Mouse (Mus musculus) embryonic stem cell, embryonic (primary cell): ENCODE results near the gene Cdca7l.
"Not testable (repeated sequence)": the region's sequence is repeated elsewhere in the genome, so short reads cannot be mapped to it uniquely, and the experiment has no call there.

Experiments used
- CTCF ChIA-PET, 4 experiments: fragments of 300-600 bp in 2 of 4; fragments of 350-600 bp in 2 of 4; sonication (Branson Sonifier 250); formaldehyde crosslinking; loops; one replicate each; lab custom pipeline; 2022; ENCODE audit warnings: inconsistent platforms in 2 of 4; lab: Charles Lee
- POLR2A ChIA-PET, 4 experiments: fragments of 300-600 bp in 2 of 4; fragments of 350-600 bp in 2 of 4; sonication (Branson Sonifier 250); formaldehyde crosslinking; loops; one replicate each; lab custom pipeline; 2022; ENCODE audit warnings: antibody characterized with exemption in 4 of 4, inconsistent platforms in 1 of 4; lab: Charles Lee

Cdca7l gene

DNA sequence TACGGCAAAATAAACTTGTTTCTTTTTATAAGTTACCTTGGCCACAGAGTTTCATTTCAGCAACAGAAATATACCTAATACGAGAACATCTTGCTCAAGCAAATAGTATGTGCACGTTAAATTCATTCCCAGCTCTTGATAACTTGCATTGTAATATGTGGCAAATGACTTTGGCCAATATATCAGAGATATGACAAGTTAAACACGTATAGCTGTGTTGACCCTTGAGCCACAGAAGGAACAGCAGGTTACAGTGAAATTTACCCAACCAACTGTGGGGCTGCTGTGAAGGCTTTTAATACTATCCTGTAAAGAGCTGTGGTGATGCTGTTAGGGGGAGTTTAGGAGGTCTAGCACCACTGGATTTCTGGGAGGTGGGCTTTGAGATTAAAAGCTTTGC is 96.7 kb downstream of the Cdca7l start:
- POLR2A ChIA-PET, CTCF ChIA-PET: not testable (repeated sequence)

DNA sequence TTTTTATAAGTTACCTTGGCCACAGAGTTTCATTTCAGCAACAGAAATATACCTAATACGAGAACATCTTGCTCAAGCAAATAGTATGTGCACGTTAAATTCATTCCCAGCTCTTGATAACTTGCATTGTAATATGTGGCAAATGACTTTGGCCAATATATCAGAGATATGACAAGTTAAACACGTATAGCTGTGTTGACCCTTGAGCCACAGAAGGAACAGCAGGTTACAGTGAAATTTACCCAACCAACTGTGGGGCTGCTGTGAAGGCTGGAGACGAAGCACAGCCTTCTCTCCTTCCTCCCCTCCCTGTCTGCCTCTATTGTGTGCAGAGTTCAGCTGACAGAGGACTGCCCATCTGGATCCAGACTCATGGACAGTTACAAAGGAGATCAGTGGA is 97.3 kb downstream of the Cdca7l start:
- POLR2A ChIA-PET, CTCF ChIA-PET: not testable (repeated sequence)

DNA sequence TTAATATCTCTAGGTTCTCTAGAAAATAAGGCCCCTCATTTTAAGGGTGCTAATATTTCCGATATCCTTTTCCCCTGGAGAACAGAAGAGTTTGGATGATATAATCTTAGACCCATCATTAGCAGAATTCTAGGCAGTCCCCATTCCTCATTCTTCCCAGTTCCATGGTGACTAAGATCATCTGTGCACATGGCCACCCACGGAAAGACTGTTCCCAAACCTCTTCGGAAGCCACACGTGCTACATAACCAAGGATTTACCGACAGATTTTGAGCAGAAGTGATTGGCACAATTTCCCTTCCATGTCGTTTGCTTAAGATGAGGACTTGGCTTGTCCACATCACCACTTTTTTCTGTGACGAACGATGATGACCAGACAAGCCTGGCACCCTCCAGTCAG is 99.6 kb downstream of the Cdca7l start:
- CTCF ChIA-PET = no interaction called here
- POLR2A ChIA-PET = interaction anchor here in 1 of 4 experiments (0.6 kb wide), 1 partner anchor 91 kb away, joined by 3 read pairs; no protein-coding TSS in a partner anchor

DNA sequence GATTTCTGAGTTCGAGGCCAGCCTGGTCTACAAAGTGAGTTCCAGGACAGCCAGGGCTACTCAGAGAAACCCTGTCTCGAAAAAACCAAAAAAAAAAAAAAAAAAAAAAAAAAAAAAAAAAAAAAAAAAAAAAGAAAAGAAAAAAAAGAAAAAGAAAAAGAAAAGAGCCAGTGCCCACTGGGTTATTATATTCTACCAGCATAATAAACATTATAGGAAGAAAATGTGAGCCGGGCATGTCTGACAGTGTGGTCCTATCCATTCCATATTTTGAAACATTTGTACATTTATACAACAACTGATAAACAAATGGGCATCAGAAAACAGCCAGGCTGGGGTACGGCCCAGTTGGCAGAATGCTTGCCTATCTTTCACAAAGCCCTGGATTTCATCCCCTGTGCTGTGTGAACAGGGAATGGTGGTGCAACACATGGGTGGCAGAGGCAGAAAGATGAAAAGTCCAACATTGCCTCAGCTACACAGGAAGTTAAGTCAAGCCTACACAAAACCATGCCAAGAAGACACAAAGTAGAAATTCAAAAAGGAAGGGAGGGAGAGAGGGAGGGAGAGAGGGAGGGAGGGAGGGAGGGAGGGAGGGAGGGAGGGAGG is 101.2 kb downstream of the Cdca7l start:
- POLR2A ChIA-PET, CTCF ChIA-PET: not testable (repeated sequence)

DNA sequence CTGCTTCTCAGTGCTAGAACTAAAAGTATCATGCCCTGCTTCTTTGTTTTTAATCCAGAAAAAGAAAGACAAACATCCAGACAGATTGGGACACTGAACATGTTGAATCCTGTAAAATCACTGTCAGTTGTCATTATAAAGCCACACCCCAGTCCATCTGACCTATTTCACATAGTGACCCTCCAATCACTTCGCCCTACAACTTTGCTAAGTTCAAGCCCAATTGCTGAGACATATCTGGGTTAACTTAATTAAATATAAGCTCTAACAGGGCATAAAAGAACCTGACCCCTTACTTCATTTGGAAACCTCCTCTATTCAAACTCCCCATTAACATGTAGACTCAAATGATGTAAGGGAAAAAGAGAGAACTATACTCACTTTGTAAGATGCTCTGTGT is 107.3 kb downstream of the Cdca7l start:
- ChIA-PET CTCF (no interaction called here), POLR2A (no interaction called here)

DNA sequence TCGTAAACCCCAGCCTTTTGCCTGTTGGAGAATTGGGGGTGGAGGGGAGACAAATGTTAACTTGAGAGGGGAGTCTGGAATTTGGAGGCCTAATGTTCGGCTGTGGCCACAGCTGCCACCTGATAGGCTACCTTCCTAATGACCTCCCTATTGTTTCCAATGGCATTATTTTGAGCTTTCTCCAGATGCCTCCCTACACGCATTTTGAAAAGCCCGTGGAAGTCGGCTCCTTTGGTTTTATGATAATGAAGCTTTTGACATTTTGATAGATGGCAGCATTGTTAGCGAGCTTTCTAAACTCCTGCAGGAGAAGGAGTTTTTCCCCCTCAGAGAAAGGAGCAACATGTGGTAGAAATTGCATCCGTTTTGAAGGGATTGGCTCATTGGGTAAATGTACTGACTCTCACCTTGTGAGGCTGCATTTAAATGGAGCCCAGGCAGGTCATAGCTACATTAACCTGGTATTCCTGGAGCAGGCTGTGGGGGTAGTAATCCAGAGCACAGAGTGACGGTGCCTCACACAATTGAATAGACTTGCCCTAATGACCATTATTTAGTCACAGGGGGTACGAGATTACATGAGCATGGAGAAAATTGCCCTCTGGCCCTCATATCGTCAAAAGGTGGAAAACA is 110.6 kb downstream of the Cdca7l start:
- CTCF ChIA-PET = interaction anchor here in 3 of 4 experiments (0.6 to 0.9 kb wide), 3 partner anchors 145 to 526 kb away, joined by 3 to 5 read pairs (median 3); no protein-coding TSS in a partner anchor
- POLR2A ChIA-PET = no interaction called here

DNA sequence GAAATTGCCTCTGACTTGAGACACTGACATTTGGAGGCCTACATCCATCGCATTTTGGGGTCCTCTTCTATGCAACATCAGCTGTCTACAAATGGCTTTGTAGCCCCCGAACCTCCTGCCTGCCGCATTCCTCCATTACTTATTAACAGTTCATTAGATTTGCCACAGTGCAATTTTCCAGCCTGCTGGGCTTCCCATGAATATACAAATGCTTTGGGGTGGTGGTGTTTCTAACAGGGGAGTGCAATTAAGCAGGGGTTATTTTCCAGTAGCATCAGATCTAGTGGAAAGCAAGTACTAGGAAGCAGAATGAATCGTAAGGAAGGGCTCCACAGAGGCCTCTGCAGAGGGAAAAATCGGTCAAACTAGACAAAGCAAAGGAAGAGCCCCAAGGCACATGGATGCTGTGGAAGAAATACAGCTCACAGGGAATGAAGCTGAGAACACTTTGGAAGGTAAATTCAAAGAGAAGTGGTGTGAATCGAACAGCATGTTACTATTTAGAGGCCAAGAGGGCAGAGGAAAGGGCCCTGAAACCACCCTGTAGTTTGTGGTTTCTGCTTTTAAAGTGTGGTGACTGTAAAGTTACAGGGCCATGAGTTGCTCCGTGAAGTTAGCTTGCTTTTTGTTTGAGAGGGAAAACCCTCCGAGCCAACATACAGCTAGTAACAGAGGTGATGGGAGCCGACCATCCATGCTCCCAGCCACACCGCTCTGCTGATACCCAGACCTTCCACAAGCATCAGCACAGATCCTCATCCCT is 111.9 kb downstream of the Cdca7l start:
- POLR2A ChIA-PET = no interaction called here
- CTCF ChIA-PET = no interaction called here
